Mouse (Mus musculus) naive thymus-derived CD4-positive, alpha-beta T cell, adult 2 months (primary cell): ENCODE measurements around the gene Dapk3.
A peak's percentile ranks its signal among the peaks of the same experiment; 100 is the strongest.

ENCODE experiments used
- DNase-seq: peaks from one replicate; pipeline ENCODE4 v3.0.0-alpha.2; 2011; ENCODE audit warnings: low read depth

The Dapk3 gene

DNA sequence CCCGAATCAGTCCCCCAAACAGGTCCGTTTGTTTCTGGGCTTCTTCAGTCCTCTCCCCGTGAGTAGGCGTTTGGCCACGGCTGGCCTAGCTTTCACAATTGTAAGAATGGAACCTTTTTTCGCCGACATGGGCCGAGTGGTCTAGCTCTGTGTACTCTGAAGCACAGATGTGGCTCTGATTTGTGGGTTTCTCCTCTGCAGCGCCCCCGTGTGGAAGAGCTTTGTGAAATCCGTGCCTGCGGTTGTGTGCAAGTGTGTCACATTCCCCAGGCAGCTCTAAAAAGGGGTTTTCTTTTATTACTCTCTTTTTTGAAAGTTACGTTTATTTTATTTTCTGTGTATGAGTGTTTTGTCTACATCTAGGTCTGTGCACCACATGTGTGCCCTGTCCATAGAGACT lies 58.1 kb downstream of the Dapk3 start:
- peak; percentile 83 for DNase-seq

DNA sequence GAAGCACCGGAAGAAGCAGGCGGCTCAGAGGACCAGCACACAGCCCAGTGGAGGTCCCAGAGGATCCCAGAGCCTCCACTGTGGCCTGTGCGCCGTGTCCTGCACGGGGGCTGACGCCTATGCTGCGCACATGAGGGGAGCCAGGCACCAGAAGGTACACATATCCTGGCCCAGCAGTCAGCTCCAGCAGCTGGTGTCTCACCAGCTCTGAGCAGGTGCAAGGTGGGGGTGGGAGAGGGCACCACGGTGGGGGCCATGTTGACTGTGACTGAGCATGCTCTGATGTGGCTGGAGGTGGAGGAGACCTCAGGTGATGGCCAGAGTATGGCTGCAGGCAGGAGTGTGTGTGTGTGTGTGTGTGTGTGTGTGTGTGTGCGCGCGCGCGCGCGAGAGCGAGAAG lies 59.2 kb downstream of the Dapk3 start:
- no peak for DNase-seq
